Mouse (Mus musculus) central nervous system, embryonic 18 days (tissue): ENCODE measurements around the gene Ergic3. TPM values are rescaled to one million over a fixed set of nuclear protein-coding genes. Genes with fewer than 3 reads are reported as not detected.

ENCODE experiments used
- polyA plus RNA-seq: library from polyadenylated mRNA; depleted of rRNA; stranded (reverse); fragments of >200 nt; gene quantifications from 2 replicates; pipeline ENCODE4 v1.2.3, GENCODE M21; 2012; rRNA removed

Gene Ergic3
- polyA plus RNA-seq, result 477 and 481 TPM in 2 replicates

DNA sequence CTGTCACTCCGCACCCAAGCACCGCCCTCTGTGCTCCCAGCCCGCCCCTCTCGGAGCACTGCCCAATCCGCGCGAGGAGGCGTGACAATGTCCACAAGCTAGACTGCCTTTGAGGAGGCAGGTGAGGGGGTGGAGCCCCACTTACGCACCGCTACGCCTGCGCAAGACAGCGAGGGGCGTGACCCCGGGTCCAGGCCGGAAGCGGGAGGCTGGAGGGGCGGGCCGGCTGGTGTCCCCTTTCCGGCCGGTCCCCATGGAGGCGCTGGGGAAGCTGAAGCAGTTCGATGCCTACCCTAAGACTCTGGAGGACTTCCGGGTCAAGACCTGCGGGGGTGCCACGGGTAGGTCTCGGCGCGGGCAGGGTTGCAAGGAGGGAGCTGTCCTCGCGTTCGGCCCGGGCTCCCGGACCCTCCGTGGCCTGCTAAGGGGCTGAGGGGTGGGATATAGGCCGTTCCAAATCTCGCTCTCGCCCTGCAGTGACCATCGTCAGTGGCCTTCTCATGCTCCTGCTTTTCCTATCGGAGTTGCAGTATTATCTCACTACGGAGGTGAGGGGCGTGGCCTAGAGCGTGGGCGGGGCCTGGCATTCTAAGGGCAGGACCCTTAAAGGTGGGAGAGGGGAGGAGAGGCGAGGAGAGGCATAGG is at the start of gene Ergic3, which contains the start of gene 6430550D23Rik:
Ergic3 (plus strand) TSS at position 158 of the 645 bp plus-strand sequence.
6430550D23Rik (minus strand) TSS at position 90 of the 645 bp plus-strand sequence.

DNA sequence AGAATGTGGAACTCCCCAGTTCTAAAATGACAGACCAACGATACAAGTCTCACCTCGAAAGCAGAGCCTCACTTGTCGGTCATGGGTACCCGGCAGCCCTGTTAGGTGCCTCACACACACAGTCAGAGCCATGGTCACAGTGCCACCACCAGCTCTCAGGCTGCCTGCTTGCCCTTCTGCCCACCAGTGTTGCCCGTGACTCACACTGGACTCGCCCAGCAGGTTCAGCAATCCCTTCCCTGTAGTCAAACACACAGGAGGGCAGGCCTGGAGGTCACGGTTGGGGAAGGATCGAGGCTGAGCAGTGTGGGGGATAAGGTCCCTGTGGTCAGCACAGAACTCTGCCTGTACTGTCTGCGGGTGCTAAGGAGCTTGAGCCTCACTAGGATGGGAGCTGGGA is 45.0 kb downstream of the Ergic3 start, which contains the start of gene Fer1l4:
Fer1l4 (minus strand) TSS at position 132 of the 400 bp plus-strand sequence.

DNA sequence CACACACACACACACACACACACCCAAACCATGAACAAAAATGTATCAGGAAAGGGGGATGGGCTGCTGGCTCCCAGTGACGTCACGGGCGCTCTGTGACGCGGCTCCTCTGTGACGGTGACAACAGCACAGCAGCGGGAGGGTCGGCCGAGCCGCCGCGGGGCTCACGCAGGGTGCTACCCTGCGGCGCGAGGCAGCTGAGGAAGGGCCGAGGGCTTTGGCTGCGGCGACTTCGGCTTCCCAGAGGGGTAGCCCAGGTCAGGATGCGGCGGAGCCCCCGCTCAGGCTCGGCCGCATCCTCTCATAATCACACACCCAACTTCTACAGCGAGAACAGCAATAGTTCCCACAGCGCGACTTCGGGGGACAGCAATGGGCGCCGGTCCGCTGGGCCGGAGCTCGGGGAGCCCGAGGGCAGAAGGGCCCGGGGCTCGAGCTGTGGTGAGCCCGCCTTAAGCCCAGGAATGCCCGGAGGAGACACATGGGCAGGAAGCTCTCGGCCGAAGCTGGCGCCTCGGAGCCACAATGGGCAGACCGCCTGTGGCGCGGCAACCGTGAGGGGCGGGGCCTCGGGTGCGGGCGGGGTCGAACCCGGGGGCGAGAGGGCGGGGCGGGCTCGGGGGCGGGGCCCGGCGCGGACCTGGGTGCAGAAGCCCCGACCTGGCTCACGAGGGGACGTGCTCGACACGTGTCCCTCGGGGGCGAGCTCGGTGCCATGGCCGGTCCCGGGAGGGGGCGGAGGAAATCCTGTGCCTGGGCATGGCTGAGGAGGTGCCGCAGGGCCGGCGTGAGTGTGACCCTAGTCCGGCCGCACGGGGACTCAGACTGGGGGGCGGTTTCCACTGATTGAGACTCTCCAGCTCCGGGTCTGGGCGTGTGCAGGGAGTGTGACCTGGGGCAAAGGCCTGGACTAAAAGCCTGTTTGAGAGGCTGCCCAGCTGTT is 57.5 kb downstream of the Ergic3 start, which contains the start of gene Spag4:
Spag4 (plus strand) TSS at position 77 of the 943 bp plus-strand sequence.

Other genes starting within 250 kb of the Ergic3 start
- 86.0 and 89.4 TPM in 2 replicates for gene Mmp24, start 232.7 kb upstream of the Ergic3 start, polyA plus RNA-seq
- gene BC029722, start 188.6 kb upstream of the Ergic3 start, polyA plus RNA-seq, result 34.6 and 35.2 TPM in 2 replicates
- gene Eif6, start 181.1 kb upstream of the Ergic3 start, polyA plus RNA-seq, result 75.0 and 88.9 TPM in 2 replicates
- not detected in 2 replicates for gene Fam83c, start 173.2 kb upstream of the Ergic3 start, polyA plus RNA-seq
- 52.4 and 54.0 TPM in 2 replicates for gene Uqcc1, start 77.7 kb upstream of the Ergic3 start, polyA plus RNA-seq
- gene Gm15557, start 67.3 kb upstream of the Ergic3 start, polyA plus RNA-seq, result not detected in 2 replicates
- gene Gdf5, start 62.7 kb upstream of the Ergic3 start, polyA plus RNA-seq, result 1.2 and 1.6 TPM in 2 replicates
- 20.5 and 20.6 TPM in 2 replicates for gene Cep250, start 51.6 kb upstream of the Ergic3 start, polyA plus RNA-seq
- gene 6430550D23Rik, start 68 bp upstream of the Ergic3 start, polyA plus RNA-seq, result 2.8 and 3.5 TPM in 2 replicates
- gene Fer1l4, start 44.9 kb downstream of the Ergic3 start, polyA plus RNA-seq, result 0.04 and 0.12 TPM in 2 replicates
- 8.9 and 9.7 TPM in 2 replicates for gene Spag4, start 57.1 kb downstream of the Ergic3 start, polyA plus RNA-seq
- gene Cpne1, start 103.9 kb downstream of the Ergic3 start, polyA plus RNA-seq, result 58.3 and 63.6 TPM in 2 replicates
- 15.9 and 19.6 TPM in 2 replicates for gene Rbm12, start 103.9 kb downstream of the Ergic3 start, polyA plus RNA-seq
- gene Gm28036, start 119.0 kb downstream of the Ergic3 start, polyA plus RNA-seq, result 4.6 and 7.3 TPM in 2 replicates
- 398 and 404 TPM in 2 replicates for gene Romo1, start 136.0 kb downstream of the Ergic3 start, polyA plus RNA-seq
- gene Nfs1, start 136.1 kb downstream of the Ergic3 start, polyA plus RNA-seq, result 42.8 and 44.2 TPM in 2 replicates
- gene Rbm39, start 172.2 kb downstream of the Ergic3 start, polyA plus RNA-seq, result 153 TPM in 2 replicates
- 32.9 and 34.0 TPM in 2 replicates for gene Phf20, start 188.4 kb downstream of the Ergic3 start, polyA plus RNA-seq